Mouse (Mus musculus): ENCODE results near the gene Fitm1.

DNA sequence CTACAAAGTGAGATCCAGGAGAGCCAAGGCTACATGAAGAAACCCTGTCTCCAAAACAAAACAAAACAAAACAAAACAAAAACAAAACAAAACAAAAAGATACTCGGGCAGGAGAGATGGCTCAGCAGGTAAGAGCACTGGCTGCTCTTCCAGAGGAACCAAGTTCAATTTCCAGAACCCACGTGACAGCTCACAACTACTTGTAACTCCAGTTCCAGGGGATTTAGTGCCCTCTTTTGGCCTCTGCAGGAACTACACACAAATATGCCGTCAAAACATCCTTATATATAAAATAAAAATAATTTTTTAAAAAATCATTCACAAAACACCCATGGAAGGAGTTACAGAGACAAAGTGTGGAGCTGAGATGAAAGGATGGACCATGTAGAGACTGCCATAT lies 47.5 kb upstream of the Fitm1 start:
- peak; percentile 48 for TF ChIP-seq CTCF (IDR thresholded peaks at IDR 0.05; ENCODE audit: low read depth)
- no peak for TF ChIP-seq EP300 (IDR thresholded peaks at IDR 0.05; ENCODE audit: low read depth)
